Mouse (Mus musculus) hindbrain, embryonic 14.5 days (tissue): Measurements from ENCODE around the gene Zfp346. TPM values are rescaled to one million over a fixed set of nuclear protein-coding genes. Genes with fewer than 3 reads are reported as not detected.

ENCODE experiments used
- ATAC-seq: fragments of 200-750 bp; cut with Nextera tagmentation; 2 replicates; pipeline ENCODE4 v1.8.0; 2017; ENCODE audit warnings: moderate number of reproducible peaks, mild to moderate bottlenecking, moderate TSS enrichment, moderate library complexity; ENCODE audit not compliant: low FRiP score
- DNase-seq: peaks from one replicate; pipeline ENCODE4 v3.0.0-alpha.2; 2015; ENCODE audit warnings: low spot score
- H3K27ac ChIP-seq: fragments of 300-500 bp; sonication (generic); 2 replicates; pipeline ENCODE4 v1.5.1; 2014; ENCODE audit warnings: mild to moderate bottlenecking, moderate library complexity
- H3K27me3 ChIP-seq: fragments of 300-500 bp; sonication (generic); 2 replicates; pipeline ENCODE4 v1.6.1; 2014; ENCODE audit warnings: mild to moderate bottlenecking, low read length, mixed read lengths; ENCODE audit not compliant: control insufficient read depth, insufficient read depth
- H3K36me3 ChIP-seq: fragments of 300-500 bp; sonication (generic); replicated peaks from 2 replicates; pipeline ENCODE4 v1.6.1; 2014; ENCODE audit not compliant: control insufficient read depth, insufficient read depth
- H3K4me1 ChIP-seq: fragments of 300-500 bp; sonication (generic); replicated peaks from 2 replicates; pipeline ENCODE4 v1.6.1; 2014; ENCODE audit warnings: antibody characterized with exemption, low read length, mixed read lengths; ENCODE audit not compliant: control insufficient read depth, insufficient read depth
- H3K4me2 ChIP-seq: fragments of 300-500 bp; sonication (generic); replicated peaks from 2 replicates; pipeline ENCODE4 v1.6.1; 2014; ENCODE audit warnings: mild to moderate bottlenecking, moderate library complexity
- H3K4me3 ChIP-seq: fragments of 300-500 bp; sonication (generic); replicated peaks from 2 replicates; pipeline ENCODE4 v1.5.1; 2014; ENCODE audit warnings: mild to moderate bottlenecking, low read length
- H3K9ac ChIP-seq: fragments of 300-500 bp; sonication (generic); 2 replicates; pipeline ENCODE4 v1.6.1; 2014
- H3K9me3 ChIP-seq: fragments of 300-500 bp; sonication (generic); 2 replicates; pipeline ENCODE4 v1.6.1; 2016; ENCODE audit warnings: low read length; ENCODE audit not compliant: control insufficient read depth
- WGBS: fragments of 180-500 bp; shearing (Covaris S2); extraction: QIAGEN DNeasy Blood & Tissue Kit; methylation state at CpG from one replicate; pipeline ENCODE4 v1.1.7; 2014; 5-methylcytosine and 5-hydroxymethylcytosine counted together
- polyA plus RNA-seq: library from polyadenylated mRNA; unstranded; fragments of >200 nt; fragmentation: Nextera tagmentation; extraction: Ambion mirVana; gene quantifications from 2 replicates; pipeline ENCODE4 v1.2.1, GENCODE M21; 2014

Zfp346 gene
- polyA plus RNA-seq, 1 experiment from 2014 or later = 33.4 TPM

- DNase-seq (no peak), ATAC-seq (no peak)
- Histone ChIP-seq H3K36me3 (no peaks in the 10 kb centered on the region), H3K9me3 (no peaks in the 10 kb centered on the region), H3K27me3 (no peaks in the 10 kb centered on the region), H3K4me1 (peaks cover 20% of the 10 kb centered on the region), H3K4me2 (no peak overlapping the region), H3K27ac (no peak overlapping the region), H3K4me3 (no peak overlapping the region), H3K9ac (no peak overlapping the region)
- 76% methylated on average over 11 of the region's 11 CpGs for WGBS
Observed at GRCm38 (mm10) chr13:55167798-55168197, 62.7 kb downstream of the Zfp346 start.

DNA sequence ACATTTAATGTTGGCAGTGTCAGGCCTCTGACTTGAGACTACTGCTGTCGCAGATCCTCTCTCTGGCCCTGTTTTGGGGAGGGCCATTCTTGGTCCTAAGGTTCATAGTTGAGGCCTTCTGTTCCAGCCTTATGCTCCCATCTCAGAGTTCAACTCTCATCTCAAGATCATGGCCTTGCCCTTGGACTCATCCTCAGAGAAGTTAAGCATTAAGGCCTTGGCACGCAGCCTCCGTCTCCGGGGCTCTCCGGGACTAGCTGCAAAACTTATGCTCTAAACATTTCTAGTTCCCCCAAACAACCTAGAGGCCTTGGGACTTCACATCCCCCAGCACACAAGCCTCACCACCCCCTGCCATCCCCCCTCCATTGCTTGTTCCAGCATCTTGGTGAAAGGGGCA is 63.1 kb downstream of the Zfp346 start:
- Histone ChIP-seq H3K9me3 (no peaks in the 10 kb centered on the region), H3K9ac (no peak overlapping the region), H3K27me3 (no peaks in the 10 kb centered on the region), H3K4me2 (no peak overlapping the region), H3K4me1 (peaks cover 20% of the 10 kb centered on the region), H3K27ac (peak overlapping the region; percentile 36; the same call in 1 of the 2 replicates), H3K4me3 (no peak overlapping the region), H3K36me3 (no peaks in the 10 kb centered on the region)
- ATAC-seq (no peak), DNase-seq (no peak)
- WGBS = 87% methylated on average over 5 of the region's 5 CpGs

GRCm38 (mm10) chr13:55168958-55169369 is 63.9 kb downstream of the Zfp346 start:
- ATAC-seq (peak; percentile 62; the same call in 1 of the 2 replicates), DNase-seq (peak; percentile 49)
- Histone ChIP-seq H3K9ac (no peak overlapping the region), H3K4me1 (peaks cover 20% of the 10 kb centered on the region), H3K27ac (0 out of 2 replicates have a peak overlapping the region, but pooled peaks have one; percentile 36), H3K27me3 (no peaks in the 10 kb centered on the region), H3K36me3 (no peaks in the 10 kb centered on the region), H3K4me2 (no peak overlapping the region), H3K4me3 (no peak overlapping the region), H3K9me3 (no peaks in the 10 kb centered on the region)
- 22% methylated on average over 13 of the region's 13 CpGs for WGBS

DNA sequence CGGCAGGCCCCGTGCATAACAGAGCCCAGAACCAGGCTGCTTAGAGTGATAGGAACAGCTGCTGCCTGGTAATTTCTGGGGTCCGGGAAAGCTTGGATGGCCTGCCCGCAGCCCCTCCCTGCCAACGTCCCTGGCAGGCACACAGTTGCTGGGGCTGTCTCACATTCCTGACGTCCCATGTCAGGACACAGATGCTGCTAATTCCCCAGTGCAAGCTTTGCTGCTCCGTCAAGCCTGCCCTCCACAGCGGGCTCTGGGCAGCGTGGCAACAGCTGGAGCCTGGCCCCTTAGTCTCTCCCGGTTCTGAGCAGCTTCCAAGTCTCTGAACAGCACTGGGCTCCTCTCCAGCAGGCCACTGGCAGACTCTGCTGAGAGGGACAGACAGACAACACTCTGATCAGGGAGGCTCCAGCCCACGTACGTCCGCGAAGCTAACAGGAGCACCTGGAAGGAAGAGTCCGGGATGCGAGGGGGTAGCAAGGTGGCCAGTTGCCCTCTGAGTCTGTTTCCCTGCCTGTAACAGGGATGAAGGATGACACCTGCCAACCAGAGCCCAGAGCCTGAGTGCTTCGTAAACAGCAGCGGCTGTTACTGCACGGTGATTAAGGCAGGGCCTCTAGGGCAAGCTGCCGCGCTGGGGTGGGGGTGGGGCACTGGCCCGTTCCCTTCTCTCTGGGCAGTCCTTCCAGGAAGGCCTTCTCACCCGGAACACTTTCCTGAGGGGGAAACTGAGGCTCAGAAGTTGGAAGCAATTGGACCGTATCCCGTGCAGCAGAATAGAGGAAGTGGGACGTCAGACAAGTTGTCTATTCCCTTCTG is 66.6 kb downstream of the Zfp346 start:
- no peaks in the 10 kb centered on the region for H3K27me3 ChIP-seq
- peaks cover 20% of the 10 kb centered on the region for H3K4me1 ChIP-seq
- WGBS = 12% methylated on average over 26 of the region's 26 CpGs
- H3K4me2 ChIP-seq = peak overlapping the region; percentile 40
- H3K36me3 ChIP-seq = no peaks in the 10 kb centered on the region
- peak overlapping the region; percentile 44 for H3K27ac ChIP-seq
- DNase-seq (peak; percentile 59), ATAC-seq (peak; percentile 80)
- H3K9ac ChIP-seq = peak overlapping the region; percentile 12; the same call in 1 of the 2 replicates
- H3K9me3 ChIP-seq = no peaks in the 10 kb centered on the region
- H3K4me3 ChIP-seq = no peak overlapping the region

- no peaks in the 10 kb centered on the region for H3K27me3 ChIP-seq
- no peak overlapping the region for H3K4me3 ChIP-seq
- H3K36me3 ChIP-seq = no peaks in the 10 kb centered on the region
- no peak overlapping the region for H3K9ac ChIP-seq
- 0 out of 2 replicates have a peak overlapping the region, but pooled peaks have one; percentile 44 for H3K27ac ChIP-seq
- H3K9me3 ChIP-seq = no peaks in the 10 kb centered on the region
- WGBS = 58% methylated on average over 7 of the region's 7 CpGs
- no peak for DNase-seq
- H3K4me1 ChIP-seq = peaks cover 20% of the 10 kb centered on the region
- no peak for ATAC-seq
- H3K4me2 ChIP-seq = peak overlapping the region; percentile 40; the same call in 1 of the 2 replicates
Observed at GRCm38 (mm10) chr13:55172336-55172770, 67.2 kb downstream of the Zfp346 start.

- no peaks in the 10 kb centered on the region for H3K27me3 ChIP-seq
- H3K4me2 ChIP-seq = no peak overlapping the region
- ATAC-seq (no peak), DNase-seq (no peak)
- H3K9ac ChIP-seq = no peak overlapping the region
- 74% methylated on average over 11 of the region's 11 CpGs for WGBS
- no peak overlapping the region for H3K27ac ChIP-seq
- no peaks in the 10 kb centered on the region for H3K36me3 ChIP-seq
- H3K4me3 ChIP-seq = no peak overlapping the region
- H3K4me1 ChIP-seq = peaks cover 13% of the 10 kb centered on the region
- no peaks in the 10 kb centered on the region for H3K9me3 ChIP-seq
Observed at GRCm38 (mm10) chr13:55174347-55174746, 69.2 kb downstream of the Zfp346 start.

- H3K4me3 ChIP-seq = no peak overlapping the region
- WGBS = 90% methylated on average over 6 of the region's 6 CpGs
- H3K27me3 ChIP-seq = no peaks in the 10 kb centered on the region
- H3K36me3 ChIP-seq = no peaks in the 10 kb centered on the region
- no peak for DNase-seq
- H3K9ac ChIP-seq = no peak overlapping the region
- no peaks in the 10 kb centered on the region for H3K9me3 ChIP-seq
- peaks cover 10% of the 10 kb centered on the region for H3K4me1 ChIP-seq
- no peak for ATAC-seq
- no peak overlapping the region for H3K27ac ChIP-seq
- H3K4me2 ChIP-seq = no peak overlapping the region
Observed at GRCm38 (mm10) chr13:55176265-55176664, 71.2 kb downstream of the Zfp346 start.

DNA sequence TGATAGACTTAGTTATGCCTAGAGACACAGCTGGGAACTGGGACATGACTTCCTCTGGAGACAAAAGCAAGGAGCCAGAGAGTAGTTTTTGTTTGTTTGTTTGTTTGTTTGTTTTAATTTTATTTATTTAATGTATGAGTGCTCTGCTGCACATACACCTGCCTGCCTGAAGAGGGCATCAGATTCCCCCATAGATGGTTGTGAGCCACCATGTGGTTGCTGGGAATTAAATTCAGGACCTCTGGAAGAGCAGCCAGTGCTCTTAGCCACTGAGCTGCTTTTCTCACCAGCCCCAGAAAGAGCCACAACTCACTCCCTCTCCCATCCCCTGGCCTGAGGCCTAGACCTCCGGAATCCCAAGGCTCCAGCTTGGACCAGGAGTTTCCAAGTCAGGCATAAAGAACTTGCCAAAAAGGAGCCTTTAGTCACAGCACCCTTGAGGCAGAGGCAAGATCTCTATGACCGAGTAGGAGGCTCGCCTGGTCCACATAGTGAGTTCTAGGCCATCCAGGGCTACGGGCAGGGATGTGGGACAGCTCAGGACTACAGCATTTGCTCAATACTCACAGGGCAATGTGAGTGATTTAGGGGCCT is 72.9 kb downstream of the Zfp346 start:
- Histone ChIP-seq H3K27ac (no peak overlapping the region), H3K9me3 (no peaks in the 10 kb centered on the region), H3K4me3 (no peak overlapping the region), H3K36me3 (no peaks in the 10 kb centered on the region), H3K4me1 (no peaks in the 10 kb centered on the region), H3K27me3 (no peaks in the 10 kb centered on the region), H3K9ac (no peak overlapping the region), H3K4me2 (no peak overlapping the region)
- ATAC-seq = no peak
- DNase-seq = no peak
- 64% methylated on average over 4 of the region's 4 CpGs for WGBS

DNA sequence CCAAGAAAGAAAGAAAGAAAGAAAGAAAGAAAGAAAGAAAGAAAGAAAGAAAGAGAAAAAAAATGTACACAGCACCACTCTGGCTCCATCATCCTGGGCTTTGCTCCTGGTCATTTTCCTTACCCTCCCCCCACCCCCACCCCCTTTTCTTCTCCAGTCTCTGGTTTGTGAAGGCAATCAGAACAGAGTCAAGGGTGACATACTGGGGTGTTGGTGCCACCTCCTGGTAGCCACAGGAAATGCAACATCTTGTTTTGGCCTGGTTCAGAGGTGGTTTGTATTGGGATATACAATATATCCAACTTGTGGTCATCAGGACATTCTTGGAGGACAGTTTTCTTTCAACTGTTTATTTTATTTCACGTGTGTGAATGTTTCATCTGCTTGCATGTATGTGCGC is 73.4 kb downstream of the Zfp346 start:
- no peak overlapping the region for H3K4me3 ChIP-seq
- H3K27ac ChIP-seq = no peak overlapping the region
- 37% methylated on average over 2 of the region's 2 CpGs for WGBS
- H3K36me3 ChIP-seq = no peaks in the 10 kb centered on the region
- no peaks in the 10 kb centered on the region for H3K9me3 ChIP-seq
- ATAC-seq = peak; percentile 58; the same call in 1 of the 2 replicates
- H3K9ac ChIP-seq = no peak overlapping the region
- H3K4me1 ChIP-seq = no peaks in the 10 kb centered on the region
- no peaks in the 10 kb centered on the region for H3K27me3 ChIP-seq
- H3K4me2 ChIP-seq = no peak overlapping the region
- peak; percentile 82 for DNase-seq
